Mouse (Mus musculus): ENCODE results near the gene Clrn1.

Gene Clrn1

DNA sequence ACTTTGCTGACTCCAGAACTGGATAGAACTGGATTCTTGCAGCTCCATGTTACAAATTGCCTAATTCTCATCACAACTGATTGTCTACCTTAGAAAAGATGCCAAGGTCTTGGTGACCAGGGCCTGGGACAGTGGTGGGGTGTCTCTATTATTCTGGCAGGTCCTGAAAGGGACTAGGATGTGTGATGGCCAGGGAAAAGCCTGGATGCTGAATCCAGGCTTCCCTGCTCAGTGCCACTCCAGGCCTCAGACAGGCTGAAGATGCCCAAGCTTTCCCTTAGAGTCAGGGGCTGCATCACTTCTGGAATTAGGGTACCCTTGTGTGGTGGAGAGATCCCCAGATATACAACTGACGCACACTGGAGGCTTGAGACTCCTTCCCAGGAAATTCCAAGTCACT lies 55.2 kb downstream of the Clrn1 start:
- DNase-seq, result peak; percentile 70

DNA sequence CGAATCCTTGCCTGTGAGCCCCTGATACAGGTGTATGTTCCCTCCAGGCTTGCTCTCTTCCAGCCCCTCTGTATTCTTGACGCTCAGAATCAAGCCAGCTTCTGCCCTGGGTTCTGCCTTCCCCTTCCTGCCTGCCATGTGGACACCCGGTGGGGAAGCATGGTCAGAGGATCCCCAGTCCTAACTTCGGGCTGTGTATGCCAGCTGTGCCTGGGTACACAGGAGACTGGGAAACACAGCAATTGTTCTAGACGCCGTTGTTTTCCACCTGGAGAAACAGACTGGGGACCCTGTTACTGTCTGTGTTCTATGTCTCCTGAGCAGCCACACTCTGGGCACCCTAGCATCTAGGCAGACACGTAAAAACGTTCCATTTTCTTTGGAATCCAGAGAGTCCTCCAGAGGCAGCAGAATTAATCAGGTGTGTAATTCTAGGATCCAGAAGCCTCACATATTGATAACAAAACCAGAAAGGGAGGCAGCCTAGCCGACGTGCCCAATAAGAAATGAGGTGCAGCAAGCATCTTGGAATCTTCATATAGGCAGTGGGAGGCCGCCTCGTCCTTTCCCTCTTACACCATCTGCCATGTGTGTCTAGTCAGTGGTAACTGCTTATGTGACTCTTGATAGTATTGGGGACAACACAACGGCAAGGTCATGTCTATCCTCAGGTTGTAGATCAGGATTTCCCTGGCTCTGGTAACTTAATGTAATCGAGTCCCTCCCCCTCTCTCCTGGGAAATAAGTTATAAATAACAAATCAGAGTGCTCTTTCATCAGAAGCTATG lies 56.6 kb downstream of the Clrn1 start:
- peak; percentile 74 for DNase-seq

DNA sequence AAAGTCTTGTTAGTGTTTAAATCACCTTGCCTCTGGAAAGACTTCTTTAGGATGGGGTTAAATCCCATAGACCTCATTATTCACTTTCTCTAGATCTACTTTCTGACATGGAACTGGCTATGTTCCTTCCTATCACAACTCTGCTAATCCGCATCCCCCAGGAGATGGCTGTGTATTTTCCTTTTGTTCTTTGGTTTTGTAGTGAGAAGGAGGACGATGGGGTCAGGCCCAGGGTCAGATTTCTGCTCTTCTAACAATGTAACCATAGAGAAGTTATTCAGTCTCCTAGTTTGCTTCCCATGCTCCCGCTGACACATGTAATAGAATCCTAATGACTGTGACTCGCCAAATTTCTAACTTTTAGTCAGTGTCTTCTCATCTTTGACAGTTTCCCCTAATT lies 58.9 kb downstream of the Clrn1 start:
- peak; percentile 45 for DNase-seq

DNA sequence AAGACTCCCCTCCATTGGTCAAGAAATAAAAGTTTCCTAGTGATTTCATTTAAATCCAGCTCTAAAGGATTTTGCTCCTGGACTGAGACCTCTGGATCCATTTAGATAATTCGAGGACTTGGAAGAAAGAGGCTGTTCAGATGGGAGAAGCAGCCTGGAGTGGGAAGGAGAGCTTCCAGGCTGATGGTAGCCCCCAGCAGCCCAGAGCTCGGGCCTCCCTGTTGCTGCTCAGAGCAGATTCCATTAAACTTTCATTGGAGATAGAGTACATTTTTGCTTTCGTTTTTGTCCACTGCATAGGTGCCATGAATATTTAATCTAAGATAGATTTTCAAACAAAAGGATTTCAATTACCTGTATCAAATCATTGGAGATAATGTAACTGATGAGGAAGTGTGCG lies 62.9 kb downstream of the Clrn1 start, which contains the start of gene Mindy4b-ps:
Mindy4b-ps (minus strand) TSS at position 101 of the 400 bp plus-strand sequence.
- DNase-seq, result peak; percentile 14

DNA sequence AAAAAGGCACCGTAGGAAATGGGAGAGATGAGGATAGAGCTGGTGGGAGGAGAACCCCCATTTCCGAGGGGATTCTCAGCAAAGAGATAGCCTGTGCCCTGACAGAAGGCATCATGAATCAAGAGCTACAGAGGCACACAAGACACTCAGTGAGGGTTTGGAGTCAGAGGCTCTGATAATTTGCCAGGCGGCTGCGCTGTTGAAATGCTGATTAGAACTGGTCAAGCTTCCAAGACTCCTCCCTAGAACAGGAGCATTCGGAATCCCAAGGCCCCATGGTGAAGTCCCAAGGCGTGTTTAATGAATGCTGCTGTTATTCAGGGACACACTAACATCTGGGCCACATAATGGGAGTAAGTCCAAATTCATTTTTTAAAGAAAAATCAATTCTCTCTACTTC lies 67.8 kb downstream of the Clrn1 start:
- DNase-seq, result peak; percentile 87

DNA sequence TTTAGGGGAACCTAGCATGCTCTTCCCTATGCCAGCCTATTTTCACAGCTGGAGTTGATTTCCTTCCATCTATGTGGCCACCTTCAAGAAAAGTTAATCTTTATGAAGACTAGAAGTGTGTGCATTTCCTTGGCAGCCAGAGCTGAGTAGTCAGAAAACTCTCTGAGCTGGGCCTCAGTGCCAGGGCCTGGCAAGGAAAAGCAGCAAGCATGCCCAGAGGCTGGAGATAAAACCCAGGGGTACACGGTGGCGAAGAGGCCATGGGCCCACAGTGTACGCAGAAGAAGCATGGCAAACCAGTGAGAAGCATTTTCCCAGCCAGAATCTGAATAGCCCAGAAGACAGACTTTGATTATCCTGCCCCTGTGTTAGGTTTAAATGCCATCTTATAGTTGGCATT lies 70.9 kb downstream of the Clrn1 start:
- DNase-seq, result peak; percentile 94

DNA sequence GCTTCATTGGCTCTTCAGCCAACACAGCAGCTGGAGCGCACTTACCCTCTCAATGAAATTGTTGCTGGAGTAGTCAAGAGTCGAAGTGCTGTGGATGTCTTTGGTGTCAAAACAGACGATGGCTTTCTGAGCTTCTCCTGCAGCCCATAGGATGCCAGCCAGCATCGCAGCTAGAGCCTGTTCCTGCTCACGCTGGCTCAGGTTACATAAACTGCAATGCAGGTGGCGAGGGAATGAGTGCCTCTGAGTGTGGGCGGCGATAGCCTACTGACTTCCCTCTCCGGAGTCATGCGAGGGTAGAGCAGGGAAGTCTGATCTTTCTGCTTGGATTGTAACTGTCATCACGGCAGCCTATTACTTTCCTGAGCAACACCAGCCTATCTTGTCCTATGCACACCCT lies 74.8 kb downstream of the Clrn1 start:
- peak; percentile 86 for DNase-seq

DNA sequence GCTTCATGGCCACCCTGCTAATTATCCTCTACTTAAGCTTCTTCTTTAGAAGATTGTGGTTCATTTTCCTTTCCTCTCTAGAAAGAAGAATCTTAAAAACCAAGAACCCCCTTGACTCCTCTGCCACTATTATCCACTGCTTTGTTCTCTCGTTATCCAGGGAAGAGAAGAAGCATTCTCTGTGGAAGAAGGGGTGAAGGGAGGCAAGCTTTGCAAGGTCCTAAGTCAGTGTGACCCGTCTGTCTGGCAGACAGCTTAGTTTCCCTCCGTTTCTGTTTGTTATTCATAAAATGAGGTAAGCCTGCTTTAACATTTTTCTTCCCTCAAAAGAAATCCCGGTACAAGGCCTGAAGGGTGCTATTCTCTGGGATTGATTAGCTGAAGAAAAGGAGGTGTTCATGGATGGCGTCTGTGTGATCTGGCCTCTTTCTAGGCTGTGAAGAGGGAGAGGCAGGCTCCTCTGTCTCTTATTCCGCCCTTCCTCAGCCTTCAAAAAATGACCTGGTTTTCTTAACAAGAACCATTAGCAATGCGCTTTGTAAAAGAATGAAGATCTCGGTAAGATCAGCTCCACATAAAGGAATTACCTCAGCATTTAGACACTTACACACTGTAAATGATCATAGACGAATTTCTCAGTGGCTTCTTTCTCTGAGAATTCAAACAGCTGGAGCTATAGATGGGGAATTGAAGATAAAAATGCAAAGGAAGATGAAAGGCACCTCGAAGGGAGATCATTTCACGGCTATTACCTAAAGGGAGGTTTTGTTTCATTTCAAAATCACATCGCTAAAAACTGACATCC lies 75.8 kb downstream of the Clrn1 start:
- DNase-seq, result no peak

DNA sequence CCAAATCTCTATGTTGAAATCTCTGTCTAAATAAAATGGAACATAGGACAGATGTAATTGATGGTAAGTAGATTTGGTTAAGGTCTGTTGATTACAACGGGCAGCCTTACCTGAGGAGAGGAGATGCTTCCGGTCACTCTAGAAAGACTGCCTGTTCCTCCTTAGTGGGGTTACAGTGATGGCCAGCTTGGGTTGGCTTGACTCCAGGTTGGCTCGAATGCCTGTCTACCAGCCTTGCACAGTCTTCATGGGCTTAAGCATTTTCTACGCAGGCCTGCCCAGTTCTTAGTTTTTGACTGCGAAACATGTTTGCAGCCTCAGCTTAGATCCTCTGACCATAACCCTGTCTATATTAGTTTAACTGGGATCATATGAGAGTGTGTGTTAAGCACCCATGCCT lies 76.5 kb downstream of the Clrn1 start:
- DNase-seq, result no peak

DNA sequence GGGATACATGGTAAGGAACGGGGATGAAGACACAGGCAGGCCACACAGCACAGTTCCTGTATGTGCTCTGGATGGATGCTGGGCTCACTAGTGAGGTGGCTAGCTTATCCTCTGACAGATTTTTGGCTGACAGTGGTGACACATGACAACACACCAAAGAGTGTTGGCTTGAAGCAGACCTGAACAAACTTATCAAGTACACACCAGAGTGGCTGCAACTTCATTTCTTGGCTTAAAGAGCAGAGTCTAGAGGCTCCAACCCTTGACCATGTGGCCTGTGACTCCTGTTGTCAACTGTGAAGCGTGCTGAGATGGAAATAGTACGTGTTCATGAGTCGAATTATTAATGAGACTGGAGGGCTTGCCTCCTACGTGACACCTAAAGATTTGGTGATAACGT lies 80.4 kb downstream of the Clrn1 start:
- peak; percentile 97 for DNase-seq

DNA sequence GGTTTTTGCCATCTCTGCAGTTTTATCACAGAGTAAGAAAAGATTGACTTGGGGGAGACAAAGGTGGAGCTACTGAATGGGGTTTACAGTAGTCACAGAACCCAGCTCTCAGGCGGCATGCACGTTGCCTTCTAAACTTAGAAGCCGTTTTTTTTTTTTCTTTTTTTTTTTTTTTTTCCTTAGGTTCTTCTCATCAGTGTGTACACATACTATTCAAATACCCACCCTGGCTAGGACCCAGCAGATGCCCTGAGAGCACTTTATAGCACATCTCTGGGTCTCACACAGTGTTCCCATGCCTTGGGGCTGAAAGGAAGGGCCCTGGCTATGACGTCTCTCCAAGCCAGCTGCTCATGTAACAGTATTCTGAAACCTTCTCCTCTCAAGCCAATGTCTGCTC lies 86.5 kb downstream of the Clrn1 start:
- DNase-seq, result peak; percentile 14

DNA sequence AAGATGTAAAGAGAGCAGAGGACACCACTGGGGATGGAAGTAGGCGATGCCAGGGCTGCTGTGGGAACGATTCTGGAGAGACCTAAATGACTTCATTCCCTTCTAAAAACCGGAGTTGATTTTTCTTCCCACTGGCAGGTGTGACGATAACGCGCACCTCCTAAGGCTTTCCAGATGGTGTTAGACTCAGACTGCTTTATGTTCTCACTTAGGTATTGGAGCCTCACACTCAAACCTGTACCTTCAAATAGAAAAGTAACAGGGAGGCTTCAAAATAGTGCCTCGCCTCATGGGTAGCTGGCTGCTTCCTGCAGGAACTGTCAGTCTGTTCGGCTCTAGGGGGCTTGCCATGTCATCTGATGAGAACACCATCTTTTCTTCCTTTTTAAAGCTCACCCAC lies 86.9 kb downstream of the Clrn1 start:
- peak; percentile 39 for DNase-seq

Data from heart, adult 11 months (tissue).